Mouse (Mus musculus) hematopoietic stem cell, adult 5-6 weeks (primary cell): ENCODE results near the gene 4930469K13Rik. TPM values are rescaled to one million over a fixed set of nuclear protein-coding genes. Genes with fewer than 3 reads are reported as not detected.

Experiments used
- ATAC-seq, 2 experiments: fragments of 125-278 bp in 1 of 2; replicated peaks in 1 of 2; 2 replicates each; pipeline ENCODE4 v1.8.0; 2016 to 2017; ENCODE audit warnings: inconsistent platforms in 2 of 2, mild to moderate bottlenecking in 2 of 2, moderate number of reproducible peaks in 2 of 2, low read depth in 1 of 2, moderate TSS enrichment in 1 of 2; ENCODE audit not compliant: low FRiP score in 2 of 2, poor library complexity in 2 of 2, severe bottlenecking in 2 of 2, insufficient read depth in 1 of 2, low TSS enrichment in 1 of 2
- total RNA-seq: library from RNA; stranded (forward); fragments of 172-1452, 232-1000 nt; gene quantifications from 2 replicates; pipeline ENCODE4 v1.2.3, GENCODE M21; 2017

Gene 4930469K13Rik
- total RNA-seq, 1 experiment from 2014 or later, result not detected

DNA sequence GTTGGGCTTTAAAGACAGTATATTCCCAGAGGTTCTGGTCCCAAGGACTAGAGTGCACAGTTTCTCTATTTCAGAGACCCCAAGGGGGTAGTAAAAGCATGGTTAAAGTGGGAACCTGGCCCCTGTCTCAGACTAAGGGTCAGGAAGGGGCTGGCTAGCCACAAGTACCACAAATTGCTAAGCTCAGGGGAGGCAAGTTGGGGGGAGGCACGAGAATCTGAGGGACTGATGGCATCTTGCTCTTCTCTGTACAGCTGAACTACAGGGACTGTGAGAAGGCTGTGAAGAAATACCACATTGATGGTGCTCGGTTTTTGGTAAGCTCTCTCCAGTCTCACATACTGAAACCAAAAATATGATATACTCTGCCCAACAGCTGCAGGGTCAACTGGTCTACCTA, 47.7 kb downstream of the 4930469K13Rik start:
- ATAC-seq, result peak; percentile 41 to 66; a peak in 2 of 4 replicates

DNA sequence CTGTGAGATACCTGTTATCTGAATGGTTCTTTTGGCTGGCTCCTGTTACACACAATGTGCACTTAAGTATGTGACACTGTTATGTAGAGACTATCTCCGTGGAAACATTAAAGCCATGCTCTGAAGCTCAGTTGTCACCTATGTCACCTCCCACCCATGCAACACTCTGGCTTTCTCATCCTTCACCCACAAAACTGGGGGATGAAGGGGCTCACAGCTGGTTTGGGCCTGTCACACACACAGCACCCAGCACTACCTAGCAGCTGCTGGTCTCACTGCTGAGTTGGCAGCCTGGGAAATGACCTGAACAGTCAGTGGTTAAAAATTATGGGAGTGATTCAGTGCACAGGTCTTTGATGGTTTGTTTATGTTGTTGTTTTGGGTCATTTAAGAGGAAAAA, 48.3 kb downstream of the 4930469K13Rik start:
- ATAC-seq, result no peak

DNA sequence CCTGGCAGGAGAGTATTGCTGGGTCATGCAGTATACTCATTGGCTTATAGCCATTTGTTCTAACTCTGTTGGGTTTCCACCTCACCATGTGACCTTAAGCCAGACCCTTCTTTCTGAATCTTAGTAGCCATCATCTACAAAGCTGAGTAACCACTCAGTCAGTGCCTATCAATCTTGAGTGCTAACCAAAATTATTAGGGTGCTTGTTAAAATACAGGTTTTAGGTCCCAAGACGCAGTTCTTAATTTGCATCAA, 49.3 kb downstream of the 4930469K13Rik start:
- no peak for ATAC-seq

DNA sequence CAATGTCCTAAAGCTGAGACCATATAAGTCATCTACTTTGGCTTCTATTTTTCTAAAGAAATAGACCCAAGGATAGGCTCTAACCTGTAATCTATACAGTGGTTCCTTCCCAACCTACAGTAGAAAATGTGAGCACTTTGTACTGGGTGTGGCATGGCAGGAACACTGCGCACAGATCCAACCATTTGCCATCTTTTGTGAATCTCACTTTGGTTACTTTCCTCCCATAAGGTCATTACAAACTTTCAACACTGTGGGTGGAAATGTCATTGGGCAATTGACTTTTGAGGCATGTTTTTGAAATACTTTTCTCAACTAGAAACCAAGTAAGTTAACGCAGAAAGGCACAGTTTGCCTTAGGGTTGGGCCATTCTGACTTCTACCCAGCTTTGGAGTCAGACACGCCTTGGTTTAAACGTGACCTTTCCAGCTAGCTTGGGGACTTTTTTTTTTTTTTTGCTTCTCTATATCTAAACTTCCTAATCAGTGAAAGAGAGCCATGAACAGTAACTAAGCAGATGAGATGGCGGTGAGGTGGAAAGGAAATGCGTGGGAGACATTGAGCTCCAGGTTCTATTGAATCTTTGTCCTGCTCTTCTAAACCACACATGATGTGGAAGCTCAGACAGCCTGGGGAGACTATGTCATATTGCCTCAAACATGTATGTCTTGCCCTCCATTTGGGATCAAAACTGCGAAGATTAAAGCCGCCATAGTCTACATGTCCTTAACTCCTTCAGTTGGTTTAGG, 49.8 kb downstream of the 4930469K13Rik start:
- ATAC-seq, result no peak

DNA sequence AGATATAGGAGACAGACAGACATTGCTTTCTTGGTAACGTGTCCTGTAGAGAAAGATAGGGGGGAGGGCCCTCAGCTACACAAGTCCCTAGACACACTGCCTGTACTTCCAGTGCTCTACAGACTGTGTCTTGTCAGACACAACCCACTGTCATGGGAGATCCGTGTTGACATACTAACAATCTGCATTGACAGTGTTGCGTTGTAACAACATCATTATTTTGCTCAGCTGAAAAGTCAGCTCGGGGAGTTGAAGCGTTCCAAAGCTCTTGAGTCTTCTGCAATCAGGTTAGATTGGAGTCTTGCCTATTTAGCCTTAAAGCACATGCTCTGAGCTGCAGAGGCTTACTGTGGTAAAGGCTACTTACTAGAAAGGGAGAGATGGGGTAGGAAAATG, 50.8 kb downstream of the 4930469K13Rik start:
- ATAC-seq, result no peak

DNA sequence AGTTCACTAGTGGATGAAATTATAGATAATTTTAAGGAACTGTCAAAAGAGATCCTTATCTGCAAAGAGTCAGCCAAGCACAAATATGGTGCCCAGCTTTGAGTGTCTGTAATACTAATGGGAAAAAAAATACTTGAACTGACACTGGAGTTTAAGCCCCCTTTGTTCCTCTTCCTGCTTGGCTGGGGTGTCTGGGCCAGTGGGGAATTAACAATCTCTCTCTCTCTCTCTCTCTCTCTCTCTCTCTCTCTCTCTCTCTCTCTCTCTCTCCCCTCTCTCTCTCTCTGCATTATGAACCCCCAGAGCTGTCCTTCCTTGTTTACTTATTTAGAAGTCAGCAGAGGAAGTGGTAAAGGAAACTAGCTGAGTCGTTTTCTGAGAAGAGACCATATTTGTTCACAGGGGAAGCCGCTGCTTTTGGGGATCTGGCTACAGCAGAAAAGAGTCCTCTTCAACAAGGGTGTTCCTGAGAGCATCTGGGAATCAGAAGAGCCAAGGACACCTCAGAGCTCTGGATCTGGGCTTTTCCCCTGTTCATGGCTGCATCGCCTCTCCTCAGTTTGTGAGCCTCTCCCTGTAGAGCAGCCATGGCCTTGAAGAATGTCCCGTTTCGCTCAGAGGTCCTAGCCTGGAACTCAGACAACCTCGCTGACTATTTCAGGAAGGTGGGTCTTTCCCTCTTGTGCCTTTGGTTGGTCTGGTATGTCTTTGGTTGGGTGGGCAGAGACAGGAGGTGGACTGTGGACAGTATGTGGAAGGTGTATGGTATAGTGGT, 51.4 kb downstream of the 4930469K13Rik start, which contains the start of gene Lcp2:
Gene Lcp2 (plus strand): TSS at position 154 of the 775 bp plus-strand sequence.
- peak; percentile 39 to 47 for ATAC-seq

DNA sequence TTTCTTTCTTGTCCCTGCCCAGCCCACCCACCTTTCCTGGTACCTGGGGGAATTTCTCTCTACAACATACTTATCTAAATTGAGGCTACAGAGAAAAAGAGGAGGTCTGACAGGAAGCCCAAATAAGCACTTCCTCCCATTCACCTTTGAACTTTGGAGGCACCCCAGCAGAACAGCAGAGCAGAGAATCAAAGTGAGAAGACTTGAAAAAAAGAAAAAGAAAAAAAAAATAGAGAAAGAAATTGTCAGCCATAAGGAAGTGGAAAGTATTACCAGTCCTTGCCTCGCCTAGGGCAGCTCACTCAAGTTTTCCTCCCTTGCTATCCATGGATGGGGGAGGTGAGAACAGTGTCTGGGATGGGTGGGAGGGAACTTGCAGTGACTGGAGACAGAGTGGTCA, 55.5 kb downstream of the 4930469K13Rik start:
- ATAC-seq, result no peak

DNA sequence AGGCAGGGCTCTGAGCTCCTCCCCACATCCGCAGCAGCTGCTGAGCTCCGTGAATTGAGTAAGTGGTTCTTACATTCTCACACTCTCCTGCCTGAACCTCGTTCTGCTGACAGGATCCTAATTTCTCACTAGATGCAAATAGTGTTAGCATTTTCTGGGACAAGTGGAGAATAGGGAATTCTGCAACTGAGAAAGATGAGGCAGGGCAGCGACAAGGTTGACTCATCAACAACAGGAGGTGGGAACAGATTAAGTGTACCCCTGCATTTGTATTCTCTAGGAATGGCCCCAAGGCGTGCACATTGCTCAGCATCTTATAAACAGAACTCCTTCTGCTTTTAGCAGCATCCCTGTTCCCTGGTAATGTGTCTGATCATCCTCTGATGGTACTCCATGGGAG, 58.3 kb downstream of the 4930469K13Rik start:
- no peak for ATAC-seq

DNA sequence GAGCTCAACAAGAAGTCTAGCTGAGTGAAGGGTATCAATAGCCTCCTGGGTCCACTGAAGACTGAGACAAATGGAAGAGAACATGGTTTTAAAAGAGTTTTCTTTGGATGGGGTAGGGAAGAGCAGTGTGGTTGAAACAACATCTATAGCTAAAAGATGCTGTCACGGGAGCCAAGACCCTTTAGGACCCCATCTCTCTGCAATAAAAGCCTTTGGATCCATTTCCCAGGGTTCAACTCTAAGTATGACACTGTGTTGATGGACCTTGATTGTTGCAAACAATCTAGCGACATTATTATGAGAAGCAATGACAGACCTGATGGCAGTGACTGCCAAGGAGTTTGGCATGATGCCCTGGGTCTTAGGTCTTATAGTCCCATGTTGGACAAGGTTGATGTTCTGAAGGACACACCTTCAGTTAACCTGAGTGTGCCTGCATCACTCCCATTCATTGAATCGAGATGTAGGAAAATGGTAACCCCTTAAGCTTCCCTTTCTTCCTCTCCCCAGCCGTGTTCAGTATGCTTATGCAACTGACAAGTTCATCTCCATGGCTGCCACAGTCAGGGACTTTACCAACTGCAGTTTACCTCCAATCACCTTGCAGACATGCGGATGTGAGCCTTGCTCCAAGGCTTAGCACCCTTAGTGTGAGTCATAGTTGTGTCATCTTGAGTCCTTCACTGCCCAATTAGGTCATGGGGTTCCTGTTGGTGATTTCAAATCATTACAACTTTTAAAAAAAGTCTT, 62.3 kb downstream of the 4930469K13Rik start:
- ATAC-seq, result no peak; a peak in 1 of 4 replicates

DNA sequence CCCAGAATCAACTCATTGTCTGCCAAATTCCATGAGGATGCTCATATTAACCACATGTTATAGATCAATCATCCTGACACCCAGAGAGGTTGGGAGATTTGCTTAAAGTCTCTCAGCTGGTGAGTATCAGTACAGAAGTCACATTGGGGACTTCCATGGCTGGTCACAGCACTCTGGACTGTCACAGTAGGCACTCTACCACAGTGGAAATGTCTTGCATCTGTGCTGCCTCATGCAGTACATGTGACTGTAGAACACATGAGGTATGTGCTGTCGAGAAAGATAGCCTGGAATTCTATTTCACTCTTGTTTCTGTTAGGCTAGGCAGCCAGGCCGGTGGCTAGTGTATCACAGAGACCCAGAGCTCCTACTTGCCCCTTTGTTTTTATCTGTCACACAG, 63.6 kb downstream of the 4930469K13Rik start:
- ATAC-seq, result no peak

DNA sequence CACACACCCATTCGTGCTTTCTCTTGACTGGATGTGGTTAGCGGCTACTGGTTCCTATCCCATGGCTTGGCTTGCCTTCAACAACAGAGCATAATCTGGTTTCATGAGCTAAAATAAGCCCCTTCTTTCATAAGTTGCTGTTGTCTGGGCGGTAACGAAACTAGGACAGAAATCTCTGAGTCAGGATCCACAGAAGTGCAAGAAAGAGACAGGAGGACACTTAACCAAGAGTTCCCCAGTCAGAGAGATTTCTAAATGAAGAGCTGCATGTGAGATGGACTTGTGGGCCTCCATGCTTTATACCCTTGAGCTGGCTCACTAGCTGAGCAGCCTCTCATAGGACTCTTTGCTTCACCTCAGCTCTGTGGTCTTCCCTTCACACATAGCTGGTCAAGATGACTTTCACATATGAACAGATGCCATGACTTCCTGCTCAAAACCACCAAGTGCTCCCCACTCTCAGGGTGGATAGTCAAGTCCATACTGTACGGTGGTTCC, 64.3 kb downstream of the 4930469K13Rik start:
- peak; percentile 63 to 67 for ATAC-seq

DNA sequence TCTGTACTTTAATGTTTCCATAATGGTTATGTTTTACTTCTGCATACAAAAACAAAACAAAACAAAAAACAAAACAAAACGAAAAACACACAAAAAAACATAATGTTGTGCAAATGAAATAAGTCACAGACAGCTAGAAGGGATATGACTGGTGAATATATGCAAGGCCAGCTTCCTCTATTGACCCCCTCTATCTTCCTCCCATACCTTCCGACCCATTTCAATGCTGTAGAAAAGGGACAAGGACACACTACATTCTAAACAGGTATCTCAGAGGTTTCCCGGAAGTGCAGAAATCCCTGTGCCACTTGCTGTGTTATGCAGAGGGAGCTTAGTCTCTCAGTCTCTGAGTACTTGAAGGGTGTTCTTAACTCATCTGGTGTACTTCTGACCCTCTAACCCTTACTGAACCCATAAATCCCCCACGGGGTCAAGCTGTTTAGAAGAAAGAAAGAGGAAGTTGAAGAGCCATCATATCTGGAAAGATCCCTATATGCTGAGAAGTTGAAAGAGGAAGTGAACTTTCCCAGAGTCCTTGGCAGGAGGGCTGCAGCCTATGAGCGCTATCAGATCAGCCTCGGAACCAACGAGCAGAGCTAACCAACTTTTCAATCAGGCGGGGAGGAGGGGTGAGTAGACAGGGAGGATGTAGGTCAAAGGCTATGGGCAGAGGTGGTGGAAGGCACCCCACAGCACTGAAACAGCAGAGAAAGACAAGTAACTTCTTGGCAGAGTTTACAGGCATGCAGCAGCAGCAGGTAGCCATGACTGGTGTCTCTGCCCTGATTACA, 67.1 kb downstream of the 4930469K13Rik start:
- peak; percentile 75 to 81 for ATAC-seq

DNA sequence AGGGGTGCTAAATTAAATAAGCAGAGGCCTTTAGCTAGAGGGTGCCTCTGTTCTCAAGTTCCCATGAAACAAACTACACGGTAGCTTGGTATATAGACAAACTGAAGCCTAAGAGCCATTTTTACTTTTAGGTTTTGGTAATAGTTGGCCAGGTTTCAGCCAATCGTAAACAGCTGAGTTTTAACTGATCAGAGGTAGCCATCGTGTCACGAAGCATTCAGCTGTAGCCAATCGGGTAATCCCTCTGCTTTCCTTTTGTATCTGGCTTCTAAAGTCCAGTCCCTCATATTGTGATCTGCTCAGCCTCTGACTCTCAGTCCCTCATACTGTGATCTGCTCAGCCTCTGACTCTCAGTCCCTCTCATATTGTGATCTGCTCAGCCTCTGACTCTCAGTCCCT, 68.7 kb downstream of the 4930469K13Rik start:
- ATAC-seq, result no peak

DNA sequence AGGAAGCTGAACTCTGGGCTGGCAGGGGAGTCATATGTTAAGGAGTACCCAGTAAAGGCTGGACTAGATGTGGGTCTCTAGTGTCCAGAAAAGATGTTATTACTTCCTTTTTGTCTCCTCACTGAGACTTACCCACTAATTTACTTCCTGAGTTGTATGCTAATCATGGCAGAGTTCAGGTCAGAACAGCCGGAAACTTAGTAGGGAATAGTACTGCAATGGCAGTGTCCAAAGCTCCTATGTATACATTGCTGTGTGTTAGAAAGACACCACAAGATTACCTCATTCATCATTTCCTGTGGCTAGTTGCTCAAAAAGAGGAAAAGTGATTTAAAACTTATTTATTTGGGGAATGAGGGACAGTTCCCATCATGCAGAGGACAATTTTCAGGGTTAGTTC, 73.3 kb downstream of the 4930469K13Rik start:
- no peak; a peak in 1 of 4 replicates for ATAC-seq

DNA sequence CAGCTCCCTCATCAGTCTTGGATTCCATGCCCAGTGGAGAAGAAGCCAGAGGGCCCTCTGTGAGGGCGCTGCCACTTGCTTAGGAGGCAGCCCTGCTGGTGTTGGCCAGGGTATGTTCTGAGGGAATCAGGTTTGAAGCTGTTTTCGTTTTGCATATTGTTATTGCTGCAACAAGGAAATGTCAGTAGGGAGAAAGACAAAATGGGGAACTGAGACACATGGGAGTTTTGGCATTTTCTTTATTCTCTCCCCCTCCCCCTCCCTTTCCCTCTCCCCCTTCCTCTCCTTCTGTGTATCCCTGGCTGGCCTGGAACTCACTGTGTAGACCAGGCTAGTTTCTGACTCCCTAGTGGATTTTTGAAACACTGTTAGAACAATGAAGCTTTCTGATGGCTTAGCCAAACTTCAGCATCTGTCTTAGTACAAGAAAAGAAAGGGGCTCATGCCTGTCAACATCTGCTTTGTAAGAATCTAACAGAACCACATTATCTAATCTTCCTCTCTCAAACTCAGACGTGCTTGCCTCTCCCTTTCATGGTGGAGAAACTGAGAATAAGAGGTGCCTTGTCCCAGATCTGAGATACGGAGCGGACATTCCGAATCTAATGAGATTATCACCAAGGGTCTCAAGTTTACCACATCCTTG, 86.2 kb downstream of the 4930469K13Rik start:
- no peak for ATAC-seq

DNA sequence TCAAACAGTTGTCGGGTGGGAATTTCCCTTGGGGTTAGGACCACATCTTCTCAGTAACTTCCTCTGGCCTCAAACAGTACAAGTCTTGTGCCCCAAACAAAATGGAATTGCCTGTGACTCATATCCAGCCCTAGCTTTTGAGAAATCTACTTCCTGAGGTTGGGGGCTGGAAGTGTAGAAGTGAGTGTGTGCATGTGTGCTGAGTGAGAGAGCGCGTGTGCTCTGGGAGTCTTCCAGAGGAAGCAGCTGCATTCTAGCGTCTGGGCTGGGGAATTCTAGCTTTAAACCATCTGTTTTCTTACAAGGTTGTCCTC, 87.5 kb downstream of the 4930469K13Rik start:
- ATAC-seq, result peak; percentile 60 to 63
